Mouse (Mus musculus): ENCODE measurements around the gene Alg12.
"Not testable (repeated sequence)": the region's sequence is repeated elsewhere in the genome, so short reads cannot be mapped to it uniquely, and the experiment has no call there.

The Alg12 gene

GRCm38 (mm10) chr15:88768537-88768936 is 50.6 kb downstream of the Alg12 start:
- no peak for DNase-seq

DNA sequence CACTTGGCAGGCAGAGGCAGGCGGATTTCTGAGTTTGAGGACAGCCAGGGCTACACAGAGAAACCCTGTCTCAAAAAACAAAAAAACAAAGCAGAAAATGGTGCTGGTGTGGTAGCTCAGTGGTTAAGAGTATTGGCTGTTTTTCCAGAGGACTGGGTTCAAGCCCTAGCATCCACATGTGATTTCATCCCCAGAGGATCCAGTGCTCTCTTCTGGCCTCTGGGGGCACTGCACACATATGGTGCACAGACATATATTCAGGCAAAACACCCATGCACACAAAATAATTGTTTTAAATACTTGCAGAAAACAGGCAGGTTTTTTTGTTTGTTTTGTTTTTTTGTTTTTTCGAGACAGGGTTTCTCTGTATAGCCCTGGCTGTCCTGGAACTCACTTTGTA is 53.0 kb downstream of the Alg12 start:
- not testable (repeated sequence) for DNase-seq

DNA sequence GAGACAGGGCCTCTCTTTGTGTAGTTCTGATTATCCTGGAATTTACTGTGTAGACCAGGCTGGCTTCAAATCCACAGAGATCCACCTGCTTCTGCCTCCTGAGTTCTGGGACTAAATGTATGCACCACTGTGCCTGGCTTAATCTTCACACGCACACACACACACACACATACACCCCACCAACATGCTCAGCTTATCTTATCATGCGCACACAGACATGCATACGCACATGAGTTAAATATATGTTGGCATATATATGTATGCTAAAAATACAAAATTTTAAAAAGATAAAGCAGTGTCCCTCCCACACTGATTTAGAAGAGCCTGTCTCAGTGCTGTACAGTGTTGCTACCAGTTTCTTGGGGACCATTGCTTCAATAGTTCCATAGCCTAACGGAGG is 57.6 kb downstream of the Alg12 start:
- DNase-seq, result no peak

DNA sequence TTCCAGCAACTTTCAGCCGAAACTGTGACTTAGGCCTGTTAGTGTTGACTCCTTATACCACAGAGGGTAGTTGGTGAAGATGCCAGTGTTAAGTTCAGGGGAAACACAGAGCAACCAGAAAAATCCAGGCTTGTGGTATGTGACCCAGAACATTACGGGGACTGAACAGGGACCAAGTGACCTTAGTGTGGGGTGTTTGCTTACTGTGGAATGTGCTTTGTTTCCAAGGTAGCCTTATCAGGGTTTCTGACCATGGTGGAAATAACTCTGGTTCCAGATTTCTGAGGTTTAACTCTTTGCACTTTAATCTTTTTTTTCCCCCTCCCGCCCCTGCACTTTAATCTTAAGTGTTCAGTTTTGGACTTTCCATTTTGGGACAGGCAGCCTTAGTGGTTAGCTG is 61.1 kb downstream of the Alg12 start:
- DNase-seq, result no peak

GRCm38 (mm10) chr15:88755761-88756160 is 63.4 kb downstream of the Alg12 start:
- no peak for DNase-seq
